Mouse (Mus musculus): ENCODE results near the gene 1700025B11Rik. TPM values are rescaled to one million over a fixed set of nuclear protein-coding genes. Genes with fewer than 3 reads are reported as not detected.
"Not testable (repeated sequence)": the region's sequence is repeated elsewhere in the genome, so short reads cannot be mapped to it uniquely, and the experiment has no call there.

1700025B11Rik gene
- polyA plus RNA-seq, 1 experiment from 2014 or later = not detected

DNA sequence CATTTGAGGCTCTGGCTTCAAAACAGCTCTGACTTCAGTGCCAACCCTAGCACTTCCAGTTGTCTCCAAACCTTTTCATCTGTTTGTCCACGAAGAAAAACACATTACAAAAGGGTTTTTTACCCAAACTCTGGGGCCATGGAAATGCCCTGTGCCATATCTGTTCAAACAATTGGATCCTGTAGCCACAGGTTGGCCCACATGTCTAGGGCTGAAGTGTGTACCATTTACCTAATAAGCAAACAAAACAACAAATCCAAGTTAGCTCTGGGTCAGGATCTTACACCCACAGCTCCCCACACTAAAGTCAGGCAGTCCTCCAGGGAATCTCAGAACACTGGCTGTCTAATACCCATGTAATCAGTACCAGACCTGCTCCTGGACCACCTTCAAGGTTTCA lies 22.5 kb downstream of the 1700025B11Rik start:
- ATAC-seq (ENCODE audit: low read depth) = not testable (repeated sequence)
- WGBS = 31% methylated on average over 1 of the region's 1 CpGs

DNA sequence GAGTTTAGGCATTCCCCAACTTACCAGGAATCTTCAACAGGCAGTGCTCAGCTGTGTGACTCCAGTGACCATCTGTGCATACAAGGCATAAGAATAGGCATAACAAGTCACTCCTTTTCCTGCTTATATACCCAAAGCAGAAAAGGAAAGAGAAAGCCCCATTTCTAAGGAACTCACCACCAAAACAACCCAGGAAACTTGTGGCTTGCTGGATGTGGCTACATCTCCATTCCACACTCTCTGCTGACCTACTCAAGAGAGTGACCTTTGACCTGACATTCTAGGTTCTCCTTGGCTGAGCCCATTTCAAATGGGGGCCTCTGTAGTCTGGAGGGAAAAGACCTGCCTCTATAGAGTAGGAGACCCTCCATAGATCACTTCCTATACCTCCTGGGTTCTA lies 28.5 kb downstream of the 1700025B11Rik start, which contains the start of gene Apol7c:
Gene Apol7c, minus strand, starts transcription at position 101 of the 400 bp plus-strand sequence.
- no peaks in the 10 kb centered on the region for H3K4me1 ChIP-seq (replicated peaks)
- H3K36me3 ChIP-seq = no peaks in the 10 kb centered on the region
- H3K4me2 ChIP-seq = no peak within 1 kb of the TSS
- H3K27me3 ChIP-seq = no peaks in the 10 kb centered on the region
- H3K4me3 ChIP-seq = no peak within 1 kb of the TSS
- H3K27ac ChIP-seq (replicated peaks) = no peak within 1 kb of the TSS
- H3K9ac ChIP-seq = no peak within 1 kb of the TSS
- ATAC-seq (ENCODE audit: low read depth) = no peak
- no peaks in the 10 kb centered on the region for H3K9me3 ChIP-seq

More for the DNA sequence above, 22.5 kb downstream of the 1700025B11Rik start:
- not testable (repeated sequence) for H3K36me3 ChIP-seq; H3K4me3 ChIP-seq; H3K9me3 ChIP-seq; H3K9ac ChIP-seq; H3K27ac ChIP-seq (replicated peaks); H3K4me2 ChIP-seq; H3K27me3 ChIP-seq; H3K4me1 ChIP-seq (replicated peaks)

DNA sequence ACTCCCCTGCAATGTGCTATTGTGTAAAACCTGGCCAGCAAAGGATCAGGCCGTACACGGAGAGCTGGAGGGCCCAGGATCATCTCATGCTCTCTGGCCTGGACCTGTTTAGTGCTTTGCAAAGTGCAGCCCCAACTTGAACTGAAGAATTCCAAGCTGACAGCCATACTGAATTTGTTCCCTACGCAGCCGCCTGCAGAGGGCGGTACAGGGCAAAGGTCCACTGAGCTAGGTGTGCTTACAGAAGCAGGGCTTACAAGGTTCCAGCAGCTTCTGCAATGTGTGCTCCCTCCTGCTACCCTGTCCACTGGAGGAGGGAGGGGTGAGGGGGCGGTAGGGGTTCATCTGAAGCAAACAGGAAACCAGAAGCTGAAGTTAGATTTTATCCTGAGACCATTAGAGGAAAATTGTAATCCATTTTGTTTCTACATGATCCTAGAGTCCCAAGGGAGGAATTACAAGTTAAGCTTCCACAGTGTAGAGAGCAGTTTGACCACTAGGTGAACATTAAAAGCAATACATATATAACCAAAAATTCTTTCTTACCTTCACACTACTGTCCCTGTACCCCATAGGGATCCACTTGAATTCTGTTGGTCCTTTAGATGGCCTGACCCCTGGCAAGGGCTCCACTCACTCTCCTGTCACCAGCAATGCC lies 38.4 kb downstream of the 1700025B11Rik start:
- not testable (repeated sequence) for H3K36me3 ChIP-seq, H3K9me3 ChIP-seq
- WGBS = 32% methylated on average over 6 of the region's 6 CpGs

DNA sequence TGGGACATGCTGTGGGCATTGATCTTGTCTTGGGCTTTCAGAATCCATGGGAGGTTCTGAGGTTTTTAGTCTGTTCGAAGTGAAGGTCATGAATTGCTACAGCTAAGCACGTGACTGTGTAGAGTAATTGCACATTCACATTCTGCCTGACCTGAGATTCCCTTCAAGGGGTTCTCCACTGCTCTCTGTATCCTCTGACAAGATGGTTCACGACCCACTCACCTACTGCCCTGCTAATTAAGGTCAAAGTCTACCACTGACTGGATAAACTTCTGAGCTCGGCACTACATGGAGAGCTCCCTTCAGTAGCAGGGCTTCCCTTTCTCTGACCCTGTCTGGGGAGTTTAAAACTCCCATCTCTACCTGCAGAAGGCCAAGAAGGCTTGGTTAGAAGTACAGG lies 41.1 kb downstream of the 1700025B11Rik start:
- not testable (repeated sequence) for H3K4me1 ChIP-seq (replicated peaks); H3K27me3 ChIP-seq; H3K4me3 ChIP-seq; ATAC-seq (ENCODE audit: low read depth); H3K36me3 ChIP-seq; H3K9ac ChIP-seq; H3K27ac ChIP-seq (replicated peaks); H3K9me3 ChIP-seq; H3K4me2 ChIP-seq
- 67% methylated on average over 4 of the region's 4 CpGs for WGBS

More for the DNA sequence above, 38.4 kb downstream of the 1700025B11Rik start:
- not testable (repeated sequence) for H3K9ac ChIP-seq; H3K27ac ChIP-seq (replicated peaks); H3K27me3 ChIP-seq; ATAC-seq (ENCODE audit: low read depth); H3K4me2 ChIP-seq; H3K4me3 ChIP-seq; H3K4me1 ChIP-seq (replicated peaks)

Other genes starting within 250 kb of the 1700025B11Rik start
- gene Apol7a, start 162.8 kb downstream of the 1700025B11Rik start, polyA plus RNA-seq (2015; fragmentation: Nextera tagmentation; extraction: Ambion mirVana) = 0.29 TPM in 1 of 2 replicates, not detected in the other
- 0.41 and 0.43 TPM in 2 replicates for gene Apol9a, start 150.8 kb downstream of the 1700025B11Rik start, polyA plus RNA-seq (2015; fragmentation: Nextera tagmentation; extraction: Ambion mirVana)
- not detected in 2 replicates for gene Apol7b, start 114.4 kb downstream of the 1700025B11Rik start, polyA plus RNA-seq (2015; fragmentation: Nextera tagmentation; extraction: Ambion mirVana)
- not detected in 2 replicates for gene Apol10a, start 84.8 kb downstream of the 1700025B11Rik start, polyA plus RNA-seq (2015; fragmentation: Nextera tagmentation; extraction: Ambion mirVana)
- not detected in 2 replicates for gene Apol11a, start 53.6 kb downstream of the 1700025B11Rik start, polyA plus RNA-seq (2015; fragmentation: Nextera tagmentation; extraction: Ambion mirVana)
- not detected in 2 replicates for gene Apol7c, start 28.6 kb downstream of the 1700025B11Rik start, polyA plus RNA-seq (2015; fragmentation: Nextera tagmentation; extraction: Ambion mirVana)
- not detected in 2 replicates for gene Apol10b, start 34.2 kb upstream of the 1700025B11Rik start, polyA plus RNA-seq (2015; fragmentation: Nextera tagmentation; extraction: Ambion mirVana)
- gene Gm36245, start 37.4 kb upstream of the 1700025B11Rik start, polyA plus RNA-seq (2015; fragmentation: Nextera tagmentation; extraction: Ambion mirVana) = not detected in 2 replicates
- gene Apol11b, start 81.4 kb upstream of the 1700025B11Rik start, polyA plus RNA-seq (2015; fragmentation: Nextera tagmentation; extraction: Ambion mirVana) = 0.08 TPM in 1 of 2 replicates, not detected in the other
- gene Apol7e, start 137.0 kb upstream of the 1700025B11Rik start, polyA plus RNA-seq (2015; fragmentation: Nextera tagmentation; extraction: Ambion mirVana) = 0.08 TPM in 1 of 2 replicates, not detected in the other
- 0.31 TPM in 1 of 2 replicates, not detected in the other for gene Apol9b, start 167.1 kb upstream of the 1700025B11Rik start, polyA plus RNA-seq (2015; fragmentation: Nextera tagmentation; extraction: Ambion mirVana)
- gene Apol8, start 195.1 kb upstream of the 1700025B11Rik start, polyA plus RNA-seq (2015; fragmentation: Nextera tagmentation; extraction: Ambion mirVana) = not detected in 2 replicates